Mouse (Mus musculus) limb, embryonic 14.5 days (tissue): ENCODE results near the gene Rsph14. TPM values are rescaled to one million over a fixed set of nuclear protein-coding genes. Genes with fewer than 3 reads are reported as not detected.
"Not testable (repeated sequence)": the region's sequence is repeated elsewhere in the genome, so short reads cannot be mapped to it uniquely, and the experiment has no call there.

Experiments used
- ATAC-seq: fragments of 200-750 bp; cut with Nextera tagmentation; 2 replicates; pipeline ENCODE4 v1.8.0; 2017; ENCODE audit warnings: low read depth, moderate number of reproducible peaks, moderate TSS enrichment; ENCODE audit not compliant: low FRiP score
- DNase-seq: peaks from one replicate; pipeline ENCODE4 v3.0.0-alpha.2; 2015; ENCODE audit warnings: low spot score
- H3K27ac ChIP-seq: fragments of 300-500 bp; sonication (generic); replicated peaks from 2 replicates; pipeline ENCODE4 v1.5.1; 2014; ENCODE audit warnings: low read depth, mild to moderate bottlenecking, low read length, moderate library complexity, mixed read lengths
- H3K27me3 ChIP-seq: fragments of 300-500 bp; sonication (generic); 2 replicates; pipeline ENCODE4 v1.6.1; 2014; ENCODE audit warnings: low read length, mixed read lengths; ENCODE audit not compliant: control insufficient read depth, insufficient read depth
- H3K36me3 ChIP-seq: fragments of 300-500 bp; sonication (generic); 2 replicates; pipeline ENCODE4 v1.6.1; 2014; ENCODE audit warnings: mild to moderate bottlenecking, low read length, moderate library complexity, mixed read lengths; ENCODE audit not compliant: control insufficient read depth, insufficient read depth
- H3K4me1 ChIP-seq: fragments of 300-500 bp; sonication (generic); 2 replicates; pipeline ENCODE4 v1.6.1; 2014; ENCODE audit warnings: antibody characterized with exemption, low read length, mixed read lengths; ENCODE audit not compliant: control insufficient read depth, insufficient read depth
- H3K4me2 ChIP-seq: fragments of 300-500 bp; sonication (generic); replicated peaks from 2 replicates; pipeline ENCODE4 v1.6.1; 2014; ENCODE audit warnings: low read depth, mild to moderate bottlenecking, low read length, moderate library complexity; ENCODE audit not compliant: severe bottlenecking
- H3K4me3 ChIP-seq: fragments of 300-500 bp; sonication (generic); replicated peaks from 2 replicates; pipeline ENCODE4 v1.5.1; 2014; ENCODE audit warnings: low read length
- H3K9ac ChIP-seq: fragments of 300-500 bp; sonication (generic); 2 replicates; pipeline ENCODE4 v1.6.1; 2014; ENCODE audit warnings: mild to moderate bottlenecking, low read depth, low read length, moderate library complexity; ENCODE audit not compliant: severe bottlenecking
- H3K9me3 ChIP-seq: fragments of 300-500 bp; sonication (generic); 2 replicates; pipeline ENCODE4 v1.6.1; 2016; ENCODE audit warnings: low read length; ENCODE audit not compliant: control insufficient read depth
- POLR2A ChIP-seq: fragments of 200-500 bp; IDR thresholded peaks from 2 replicates; pipeline ENCODE4 v1.8.0; 2012; ENCODE audit warnings: inconsistent platforms, mild to moderate bottlenecking, moderate library complexity, borderline replicate concordance; ENCODE audit not compliant: insufficient read depth, insufficient read length; ENCODE audit errors: extremely low read depth
- WGBS: fragments of 180-500 bp; shearing (Covaris S2); extraction: QIAGEN DNeasy Blood & Tissue Kit; methylation state at CpG from one replicate; pipeline ENCODE4 v1.1.7; 2014; 5-methylcytosine and 5-hydroxymethylcytosine counted together
- polyA plus RNA-seq, 2 experiments: library from polyadenylated mRNA; depleted of rRNA in 1 of 2; stranded (reverse) in 1 of 2; unstranded in 1 of 2; fragments of >200 nt; fragmentation: Nextera tagmentation in 1 of 2; extraction: Ambion mirVana in 1 of 2; gene quantifications; 2 replicates each; pipeline versions ENCODE4 v1.2.1 to v1.2.3; 2012 to 2014

Rsph14 gene
- polyA plus RNA-seq, 2 experiments: not detected

- no peak for ATAC-seq
- H3K4me1 ChIP-seq: no peaks in the 10 kb centered on the region
- no peaks in the 10 kb centered on the region for H3K36me3 ChIP-seq
- no peak overlapping the region for H3K9ac ChIP-seq
- no peak for DNase-seq
- H3K4me2 ChIP-seq: no peak overlapping the region
- H3K9me3 ChIP-seq: no peaks in the 10 kb centered on the region
- H3K27ac ChIP-seq: no peak overlapping the region
- no peaks in the 10 kb centered on the region for H3K27me3 ChIP-seq
- H3K4me3 ChIP-seq: no peak overlapping the region
- WGBS: 81% methylated on average over 8 of the region's 8 CpGs
- TF ChIP-seq POLR2A: no peak
Observed at GRCm38 (mm10) chr10:75052902-75053301, 20.5 kb upstream of the Rsph14 start.

GRCm38 (mm10) chr10:75051364-75052074 is 19.1 kb upstream of the Rsph14 start:
- Histone ChIP-seq H3K9me3 (no peaks in the 10 kb centered on the region), H3K4me3 (no peak overlapping the region), H3K4me2 (no peak overlapping the region), H3K27me3 (no peaks in the 10 kb centered on the region), H3K36me3 (no peaks in the 10 kb centered on the region), H3K27ac (no peak overlapping the region), H3K4me1 (no peaks in the 10 kb centered on the region), H3K9ac (no peak overlapping the region)
- WGBS: 92% methylated on average over 21 of the region's 21 CpGs
- no peak for DNase-seq
- no peak for TF ChIP-seq POLR2A
- ATAC-seq: no peak

GRCm38 (mm10) chr10:75048711-75049110 is 16.3 kb upstream of the Rsph14 start:
- ATAC-seq: no peak
- Histone ChIP-seq H3K4me2 (no peak overlapping the region), H3K4me3 (no peak overlapping the region), H3K27me3 (no peaks in the 10 kb centered on the region), H3K4me1 (no peaks in the 10 kb centered on the region), H3K9me3 (no peaks in the 10 kb centered on the region), H3K36me3 (peaks cover 7% of the 10 kb centered on the region; the same call in 1 of the 2 replicates), H3K9ac (no peak overlapping the region), H3K27ac (no peak overlapping the region)
- WGBS: 97% methylated on average over 7 of the region's 7 CpGs
- TF ChIP-seq POLR2A: no peak
- DNase-seq: no peak

GRCm38 (mm10) chr10:75045831-75046230 is 13.4 kb upstream of the Rsph14 start:
- 91% methylated on average over 15 of the region's 15 CpGs for WGBS
- Histone ChIP-seq H3K27me3 (no peaks in the 10 kb centered on the region), H3K4me1 (no peaks in the 10 kb centered on the region), H3K9me3 (no peaks in the 10 kb centered on the region), H3K9ac (no peak overlapping the region), H3K4me2 (no peak overlapping the region), H3K36me3 (peaks cover 14% of the 10 kb centered on the region; the same call in 1 of the 2 replicates), H3K4me3 (no peak overlapping the region), H3K27ac (no peak overlapping the region)
- DNase-seq (no peak), ATAC-seq (no peak)
- no peak for TF ChIP-seq POLR2A

GRCm38 (mm10) chr10:75044459-75044858 is 12.1 kb upstream of the Rsph14 start:
- WGBS: 34% methylated on average over 7 of the region's 7 CpGs
- Histone ChIP-seq H3K4me1 (no peaks in the 10 kb centered on the region), H3K4me3 (no peak overlapping the region), H3K9ac (no peak overlapping the region), H3K27ac (no peak overlapping the region), H3K9me3 (no peaks in the 10 kb centered on the region), H3K36me3 (peaks cover 14% of the 10 kb centered on the region; the same call in 1 of the 2 replicates), H3K27me3 (no peaks in the 10 kb centered on the region), H3K4me2 (no peak overlapping the region)
- TF ChIP-seq POLR2A: no peak
- DNase-seq (no peak), ATAC-seq (no peak)

GRCm38 (mm10) chr10:75042060-75042459 is 9.7 kb upstream of the Rsph14 start:
- H3K4me1 ChIP-seq, H3K4me2 ChIP-seq, ATAC-seq, DNase-seq, H3K9me3 ChIP-seq, H3K4me3 ChIP-seq, H3K27me3 ChIP-seq, H3K27ac ChIP-seq, H3K9ac ChIP-seq: not testable (repeated sequence)
- WGBS: 4% methylated on average over 1 of the region's 1 CpGs
- peaks cover 14% of the 10 kb centered on the region; the same call in 1 of the 2 replicates for H3K36me3 ChIP-seq
